Mouse (Mus musculus) forebrain, embryonic 16.5 days (tissue): ENCODE data around the gene Nt5c2. TPM values are rescaled to one million over a fixed set of nuclear protein-coding genes. Genes with fewer than 3 reads are reported as not detected.
A peak's percentile ranks its signal among the peaks of the same experiment; 100 is the strongest.

ENCODE experiments used
- ATAC-seq: fragments of 200-750 bp; cut with Nextera tagmentation; 2 replicates; pipeline ENCODE4 v1.8.0; 2017; ENCODE audit warnings: mild to moderate bottlenecking, moderate library complexity
- H3K27ac ChIP-seq: fragments of 300-500 bp; sonication (generic); 2 replicates; pipeline ENCODE4 v1.5.1; 2014; ENCODE audit warnings: low read length, control low read depth
- H3K27me3 ChIP-seq: fragments of 300-500 bp; sonication (generic); replicated peaks from 2 replicates; pipeline ENCODE4 v1.6.1; 2014; ENCODE audit warnings: low read length; ENCODE audit not compliant: control insufficient read depth, insufficient read depth
- H3K36me3 ChIP-seq: fragments of 300-500 bp; sonication (generic); 2 replicates; pipeline ENCODE4 v1.6.1; 2014; ENCODE audit not compliant: control insufficient read depth, insufficient read depth
- H3K4me1 ChIP-seq: fragments of 300-500 bp; sonication (generic); replicated peaks from 2 replicates; pipeline ENCODE4 v1.6.1; 2014; ENCODE audit warnings: low read length; ENCODE audit not compliant: control insufficient read depth, insufficient read depth
- H3K4me2 ChIP-seq: fragments of 300-500 bp; sonication (generic); 2 replicates; pipeline ENCODE4 v1.6.1; 2014; ENCODE audit warnings: mild to moderate bottlenecking, low read length, control low read depth
- H3K4me3 ChIP-seq: fragments of 300-500 bp; sonication (generic); replicated peaks from 2 replicates; pipeline ENCODE4 v1.5.1; 2014; ENCODE audit warnings: mild to moderate bottlenecking, low read length, control low read depth
- H3K9ac ChIP-seq: fragments of 300-500 bp; sonication (generic); replicated peaks from 2 replicates; pipeline ENCODE4 v1.6.1; 2014; ENCODE audit warnings: low read depth, low read length, control low read depth
- H3K9me3 ChIP-seq: fragments of 300-500 bp; sonication (generic); 2 replicates; pipeline ENCODE4 v1.6.1; 2016; ENCODE audit warnings: low read length; ENCODE audit not compliant: control insufficient read depth
- WGBS: fragments of 180-500 bp; shearing (Covaris S2); extraction: QIAGEN DNeasy Blood & Tissue Kit; methylation state at CpG from one replicate; pipeline ENCODE4 v1.1.7; 2014; 5-methylcytosine and 5-hydroxymethylcytosine counted together
- polyA plus RNA-seq: library from polyadenylated mRNA; unstranded; fragments of >200 nt; fragmentation: Nextera tagmentation; extraction: Ambion mirVana; gene quantifications from 2 replicates; pipeline ENCODE4 v1.2.1, GENCODE M21; 2015

The Nt5c2 gene
- polyA plus RNA-seq, 1 experiment from 2014 or later, result 81.4 TPM

- peaks cover 47% of the 10 kb centered on the region for H3K36me3 ChIP-seq
- WGBS, result 89% methylated on average over 13 of the region's 13 CpGs
Observed at GRCm38 (mm10) chr19:47023546-47023945, 8.6 kb upstream of the Nt5c2 start.

GRCm38 (mm10) chr19:47022709-47023108 is 7.8 kb upstream of the Nt5c2 start:
- H3K27me3 ChIP-seq, result peaks cover 1% of the 10 kb centered on the region; the same call in 1 of the 2 replicates
- H3K4me2 ChIP-seq, result no peak overlapping the region
- H3K36me3 ChIP-seq, result peaks cover 47% of the 10 kb centered on the region
- no peak overlapping the region for H3K9ac ChIP-seq
- 82% methylated on average over 4 of the region's 4 CpGs for WGBS
- H3K9me3 ChIP-seq, result no peaks in the 10 kb centered on the region
- no peak overlapping the region for H3K27ac ChIP-seq
- H3K4me3 ChIP-seq, result no peak overlapping the region
- peaks cover 17% of the 10 kb centered on the region for H3K4me1 ChIP-seq
- ATAC-seq, result no peak

More at GRCm38 (mm10) chr19:47023546-47023945, 8.6 kb upstream of the Nt5c2 start:
- Histone ChIP-seq H3K4me1 (peaks cover 13% of the 10 kb centered on the region), H3K9ac (no peak overlapping the region), H3K4me2 (no peak overlapping the region), H3K27me3 (no peaks in the 10 kb centered on the region), H3K27ac (no peak overlapping the region), H3K4me3 (no peak overlapping the region), H3K9me3 (no peaks in the 10 kb centered on the region)
- ATAC-seq, result no peak

GRCm38 (mm10) chr19:47019326-47019725 is 4.4 kb upstream of the Nt5c2 start:
- Histone ChIP-seq H3K27ac (no peak overlapping the region), H3K4me3 (peak overlapping the region; percentile 46), H3K27me3 (peaks cover 7% of the 10 kb centered on the region; the same call in 1 of the 2 replicates), H3K9ac (peak overlapping the region; percentile 41), H3K36me3 (peaks cover 33% of the 10 kb centered on the region), H3K4me2 (peak overlapping the region; percentile 60), H3K4me1 (peaks cover 20% of the 10 kb centered on the region), H3K9me3 (no peaks in the 10 kb centered on the region)
- WGBS, result 13% methylated on average over 6 of the region's 6 CpGs
- ATAC-seq, result no peak

- ATAC-seq, result no peak
- Histone ChIP-seq H3K4me1 (peaks cover 20% of the 10 kb centered on the region), H3K9ac (peak overlapping the region; percentile 59), H3K27ac (peak overlapping the region; percentile 13), H3K4me2 (peak overlapping the region; percentile 60), H3K9me3 (no peaks in the 10 kb centered on the region), H3K4me3 (peak overlapping the region; percentile 46), H3K27me3 (peaks cover 7% of the 10 kb centered on the region; the same call in 1 of the 2 replicates), H3K36me3 (peaks cover 25% of the 10 kb centered on the region)
- 13% methylated on average over 2 of the region's 2 CpGs for WGBS
Observed at GRCm38 (mm10) chr19:47018330-47018729, 3.4 kb upstream of the Nt5c2 start.

- Histone ChIP-seq H3K36me3 (peaks cover 20% of the 10 kb centered on the region), H3K9me3 (no peaks in the 10 kb centered on the region), H3K9ac (peak overlapping the region; percentile 59), H3K27me3 (peaks cover 9% of the 10 kb centered on the region), H3K4me2 (peak overlapping the region; percentile 60), H3K4me3 (peak overlapping the region; percentile 46), H3K4me1 (peaks cover 22% of the 10 kb centered on the region), H3K27ac (peak overlapping the region; percentile 13)
- no peak for ATAC-seq
- 0% methylated on average over 3 of the region's 3 CpGs for WGBS
Observed at GRCm38 (mm10) chr19:47017831-47018230, 2.9 kb upstream of the Nt5c2 start.

DNA sequence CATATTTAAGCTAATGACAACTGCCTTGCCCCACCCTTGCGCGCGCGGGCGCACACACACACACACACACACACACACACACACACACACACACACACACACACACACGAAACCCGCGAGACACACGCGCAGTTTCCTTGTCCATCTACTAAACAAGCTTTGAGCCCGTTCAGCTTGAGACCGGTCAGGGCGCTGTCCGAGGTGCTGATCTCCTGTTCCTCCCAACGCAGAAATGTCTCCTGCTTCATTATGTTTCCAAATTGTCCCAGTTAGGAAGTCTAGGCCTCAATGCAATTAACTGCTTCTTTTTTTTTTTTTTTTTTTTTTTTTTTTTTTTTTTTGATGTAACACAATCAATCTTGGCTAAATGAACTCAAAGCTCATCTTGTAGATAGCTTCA is 1.5 kb upstream of the Nt5c2 start:
- H3K9me3 ChIP-seq, result no peaks in the 10 kb centered on the region
- no peak overlapping the region for H3K27ac ChIP-seq
- H3K36me3 ChIP-seq, result peaks cover 9% of the 10 kb centered on the region
- peak overlapping the region; percentile 71 for H3K4me2 ChIP-seq
- no peak for ATAC-seq
- peak overlapping the region; percentile 80 for H3K4me3 ChIP-seq
- H3K27me3 ChIP-seq, result peaks cover 13% of the 10 kb centered on the region
- 2% methylated on average over 13 of the region's 15 CpGs for WGBS
- peak overlapping the region; percentile 88; the same call in 1 of the 2 replicates for H3K9ac ChIP-seq
- H3K4me1 ChIP-seq, result peaks cover 23% of the 10 kb centered on the region

GRCm38 (mm10) chr19:47015965-47016364 is 1.0 kb upstream of the Nt5c2 start:
- no peaks in the 10 kb centered on the region for H3K9me3 ChIP-seq
- peaks cover 23% of the 10 kb centered on the region for H3K4me1 ChIP-seq
- H3K27me3 ChIP-seq, result peaks cover 13% of the 10 kb centered on the region
- H3K36me3 ChIP-seq, result 0 out of 2 replicates have a peak, but pooled peaks cover 4% of the 10 kb centered on the region
- WGBS, result 2% methylated on average over 9 of the region's 9 CpGs
- H3K4me2 ChIP-seq, result peak overlapping the region; percentile 71
- no peak for ATAC-seq
- H3K27ac ChIP-seq, result no peak overlapping the region
- H3K4me3 ChIP-seq, result peak overlapping the region; percentile 80
- peak overlapping the region; percentile 88 for H3K9ac ChIP-seq

- peak overlapping the region; percentile 80 for H3K4me3 ChIP-seq
- H3K27me3 ChIP-seq, result peaks cover 13% of the 10 kb centered on the region
- under 1% methylated on average over 37 of the region's 37 CpGs for WGBS
- H3K9ac ChIP-seq, result peak overlapping the region; percentile 88
- H3K4me2 ChIP-seq, result peak overlapping the region; percentile 71
- peak overlapping the region; percentile 97 for H3K27ac ChIP-seq
- ATAC-seq, result peak; percentile 19
- peaks cover 21% of the 10 kb centered on the region for H3K4me1 ChIP-seq
- H3K36me3 ChIP-seq, result 0 out of 2 replicates have a peak, but pooled peaks cover 4% of the 10 kb centered on the region
- H3K9me3 ChIP-seq, result no peaks in the 10 kb centered on the region
Observed at GRCm38 (mm10) chr19:47015396-47015795, 443 bp upstream of the Nt5c2 start.

DNA sequence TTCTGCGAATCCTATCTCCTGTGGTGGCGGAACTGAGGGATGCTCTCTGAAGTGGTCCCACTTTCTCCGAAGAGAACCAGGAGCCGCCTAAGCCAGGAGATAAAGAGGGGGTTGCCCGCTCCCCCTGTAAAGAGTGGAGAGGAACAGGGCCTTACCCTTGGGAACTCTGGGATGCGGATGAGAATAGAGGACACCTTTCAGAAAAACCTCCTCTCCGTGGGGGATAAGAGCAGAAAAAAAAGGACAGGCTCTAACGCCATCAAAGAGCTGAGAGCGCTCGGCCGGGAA is 850 bp downstream of the Nt5c2 start:
- H3K4me3 ChIP-seq, result peak overlapping the region; percentile 80
- peak; percentile 36 for ATAC-seq
- peaks cover 13% of the 10 kb centered on the region for H3K27me3 ChIP-seq
- H3K36me3 ChIP-seq, result no peaks in the 10 kb centered on the region
- WGBS, result under 1% methylated on average over 11 of the region's 11 CpGs
- H3K27ac ChIP-seq, result peak overlapping the region; percentile 87
- no peaks in the 10 kb centered on the region for H3K9me3 ChIP-seq
- H3K4me2 ChIP-seq, result peak overlapping the region; percentile 71
- H3K4me1 ChIP-seq, result peaks cover 14% of the 10 kb centered on the region
- peak overlapping the region; percentile 88 for H3K9ac ChIP-seq
